Mouse (Mus musculus) CH12.LX (cell line): Measurements from ENCODE around the gene Nab2. TPM values are rescaled to one million over a fixed set of nuclear protein-coding genes. Genes with fewer than 3 reads are reported as not detected.

ENCODE experiments used
- DNase-seq: peaks from one replicate; pipeline ENCODE4 v3.0.0-alpha.2; 2013; ENCODE audit errors: extremely low read depth
- H3K27ac ChIP-seq: 2 replicates; pipeline ENCODE4 v1.5.1; 2012; ENCODE audit warnings: low read depth, mild to moderate bottlenecking, control low read depth, moderate library complexity; ENCODE audit not compliant: insufficient read depth
- H3K27me3 ChIP-seq: replicated peaks from 2 replicates; pipeline ENCODE3; 2012; ENCODE audit warnings: inconsistent platforms
- H3K36me3 ChIP-seq, 2 experiments: replicated peaks in 1 of 2; 2 replicates each; pipeline versions ENCODE3 to v1.6.1; 2012; ENCODE audit warnings: inconsistent platforms in 1 of 2, low read length in 1 of 2, mild to moderate bottlenecking in 1 of 2, mixed read lengths in 1 of 2, moderate library complexity in 1 of 2; ENCODE audit not compliant: control insufficient read depth in 1 of 2, insufficient read depth in 1 of 2
- H3K4me1 ChIP-seq, 2 experiments: 2 replicates each; pipeline ENCODE4 v1.6.1; 2012; ENCODE audit warnings: inconsistent platforms in 1 of 2, moderate library complexity in 1 of 2; ENCODE audit not compliant: insufficient read depth in 2 of 2, control insufficient read depth in 1 of 2
- H3K4me2 ChIP-seq: 2 replicates; pipeline ENCODE4 v1.6.1; 2012; ENCODE audit warnings: low read depth, mild to moderate bottlenecking, control low read depth; ENCODE audit not compliant: poor library complexity, insufficient read depth, severe bottlenecking
- H3K4me3 ChIP-seq, 3 experiments: fragments of 150-350 bp in 1 of 3; sonication (generic) in 1 of 3; replicated peaks in 1 of 3; 2 replicates each; pipeline versions ENCODE3 to v1.5.1; 2011 to 2012; ENCODE audit warnings: low read depth in 2 of 3, low read length in 2 of 3, mild to moderate bottlenecking in 2 of 3, moderate library complexity in 2 of 3, control low read depth in 1 of 3, improper control_type of control experiment in 1 of 3, inconsistent platforms in 1 of 3, mixed read lengths in 1 of 3; ENCODE audit not compliant: poor library complexity in 1 of 3
- H3K79me2 ChIP-seq: replicated peaks from 2 replicates; pipeline ENCODE4 v1.6.1; 2012; ENCODE audit warnings: mild to moderate bottlenecking, moderate library complexity; ENCODE audit not compliant: control insufficient read depth, poor library complexity, insufficient read depth, severe bottlenecking; ENCODE audit errors: extremely low read depth
- H3K9ac ChIP-seq: 2 replicates; pipeline ENCODE4 v1.6.1; 2012; ENCODE audit warnings: low read depth, mild to moderate bottlenecking, control low read depth, moderate library complexity; ENCODE audit not compliant: insufficient read depth
- H3K9me3 ChIP-seq: replicated peaks from 2 replicates; pipeline ENCODE3; 2012; ENCODE audit warnings: low read length, inconsistent platforms, mixed read lengths
- BHLHE40 ChIP-seq: IDR thresholded peaks from 2 replicates; pipeline ENCODE4 v1.6.1; 2011; ENCODE audit warnings: mild to moderate bottlenecking, low read depth, low read length, improper control_type of control experiment
- CHD1 ChIP-seq: IDR thresholded peaks from 2 replicates; pipeline ENCODE4 v1.6.1; 2012; ENCODE audit warnings: low read depth, low read length, improper control_type of control experiment, inconsistent platforms
- CHD2 ChIP-seq: IDR thresholded peaks from 2 replicates; pipeline ENCODE4 v1.6.1; 2011; ENCODE audit warnings: low read length, improper control_type of control experiment
- CTCF ChIP-seq, 2 experiments: IDR thresholded peaks in 1 of 2; conservative IDR thresholded peaks in 1 of 2; 2 replicates each; pipeline ENCODE4 v1.5.1; 2011 to 2012; ENCODE audit warnings: low read depth in 2 of 2, low read length in 2 of 2, improper control_type of control experiment in 1 of 2, inconsistent platforms in 1 of 2, mild to moderate bottlenecking in 1 of 2, moderate library complexity in 1 of 2
- E2F4 ChIP-seq: IDR thresholded peaks from 2 replicates; pipeline ENCODE4 v1.6.1; 2011; ENCODE audit warnings: low read depth, low read length, improper control_type of control experiment; ENCODE audit not compliant: insufficient replicate concordance
- ELF1 ChIP-seq: IDR thresholded peaks from 2 replicates; pipeline ENCODE4 v1.6.1; 2014; ENCODE audit warnings: low read depth, mild to moderate bottlenecking, inconsistent platforms, low read length, improper control_type of control experiment
- EP300 ChIP-seq: IDR thresholded peaks from 2 replicates; pipeline ENCODE4 v1.6.1; 2011; ENCODE audit warnings: low read length, improper control_type of control experiment
- ETS1 ChIP-seq: conservative IDR thresholded peaks from 2 replicates; pipeline ENCODE4 v1.6.1; 2012; ENCODE audit warnings: low read depth, mild to moderate bottlenecking, inconsistent platforms, low read length, improper control_type of control experiment, moderate library complexity
- GABPA ChIP-seq: IDR thresholded peaks from 2 replicates; pipeline ENCODE4 v1.6.1; 2012; ENCODE audit warnings: low read depth, low read length, improper control_type of control experiment, inconsistent platforms; ENCODE audit not compliant: insufficient replicate concordance
- HCFC1 ChIP-seq: IDR thresholded peaks from 2 replicates; pipeline ENCODE4 v1.6.1; 2012; ENCODE audit warnings: low read depth, mild to moderate bottlenecking, inconsistent platforms, low read length, improper control_type of control experiment
- IRF4 ChIP-seq: IDR thresholded peaks from 2 replicates; pipeline ENCODE4 v1.6.1; 2014; ENCODE audit warnings: low read depth, mild to moderate bottlenecking, inconsistent platforms, low read length, improper control_type of control experiment
- JUN ChIP-seq: IDR thresholded peaks from 2 replicates; pipeline ENCODE4 v1.6.1; 2011; ENCODE audit warnings: low read depth, mild to moderate bottlenecking, low read length, improper control_type of control experiment, moderate library complexity; ENCODE audit not compliant: insufficient read depth
- JUND ChIP-seq: conservative IDR thresholded peaks from 2 replicates; pipeline ENCODE4 v1.6.1; 2011; ENCODE audit warnings: low read depth, low read length, improper control_type of control experiment
- KAT2A ChIP-seq: IDR thresholded peaks from 2 replicates; pipeline ENCODE4 v1.6.1; 2012; ENCODE audit warnings: low read length, improper control_type of control experiment, inconsistent platforms; ENCODE audit not compliant: insufficient replicate concordance
- MAFK ChIP-seq: IDR thresholded peaks from 2 replicates; pipeline ENCODE4 v1.6.1; 2011; ENCODE audit warnings: low read length, improper control_type of control experiment; ENCODE audit not compliant: insufficient replicate concordance
- MAX ChIP-seq: IDR thresholded peaks from 2 replicates; pipeline ENCODE4 v1.6.1; 2011; ENCODE audit warnings: low read length, improper control_type of control experiment
- MAZ ChIP-seq: IDR thresholded peaks from 2 replicates; pipeline ENCODE4 v1.6.1; 2012; ENCODE audit warnings: low read depth, mild to moderate bottlenecking, inconsistent platforms, low read length, improper control_type of control experiment, moderate library complexity
- MEF2A ChIP-seq: IDR thresholded peaks from 2 replicates; pipeline ENCODE4 v1.6.1; 2014; ENCODE audit warnings: low read depth, mild to moderate bottlenecking, inconsistent platforms, low read length, improper control_type of control experiment, borderline replicate concordance
- MXI1 ChIP-seq: IDR thresholded peaks from 2 replicates; pipeline ENCODE4 v1.6.1; 2011; ENCODE audit warnings: mild to moderate bottlenecking, low read depth, low read length, improper control_type of control experiment
- MYC ChIP-seq: IDR thresholded peaks from 2 replicates; pipeline ENCODE4 v1.6.1; 2011; ENCODE audit warnings: low read depth, mild to moderate bottlenecking, improper control_type of control experiment, low read length
- NELFE ChIP-seq: IDR thresholded peaks from 2 replicates; pipeline ENCODE4 v1.6.1; 2011; ENCODE audit warnings: low read depth, low read length, improper control_type of control experiment
- NRF1 ChIP-seq: IDR thresholded peaks from 2 replicates; pipeline ENCODE4 v1.6.1; 2014; ENCODE audit warnings: low read depth, mild to moderate bottlenecking, inconsistent platforms, low read length, improper control_type of control experiment, moderate library complexity
- PAX5 ChIP-seq: IDR thresholded peaks from 2 replicates; pipeline ENCODE4 v1.6.1; 2012; ENCODE audit warnings: low read length, inconsistent platforms, mixed read lengths
- POLR2A ChIP-seq: IDR thresholded peaks from 2 replicates; pipeline ENCODE4 v1.6.1; 2011; ENCODE audit warnings: low read depth, mild to moderate bottlenecking, improper control_type of control experiment, low read length
- POLR2AphosphoS2 ChIP-seq: IDR thresholded peaks from 2 replicates; pipeline ENCODE4 v1.6.1; 2011; ENCODE audit warnings: low read depth, low read length, improper control_type of control experiment
- RAD21 ChIP-seq: IDR thresholded peaks from 2 replicates; pipeline ENCODE4 v1.6.1; 2011; ENCODE audit warnings: low read depth, mild to moderate bottlenecking, low read length, improper control_type of control experiment, moderate library complexity
- RCOR1 ChIP-seq: conservative IDR thresholded peaks from 2 replicates; pipeline ENCODE4 v1.6.1; 2012; ENCODE audit warnings: low read depth, mild to moderate bottlenecking, inconsistent platforms, low read length, improper control_type of control experiment
- SIN3A ChIP-seq: IDR thresholded peaks from 2 replicates; pipeline ENCODE4 v1.6.1; 2012; ENCODE audit warnings: low read length, improper control_type of control experiment, inconsistent platforms
- SMC3 ChIP-seq: IDR thresholded peaks from 2 replicates; pipeline ENCODE4 v1.6.1; 2011; ENCODE audit warnings: low read depth, low read length, improper control_type of control experiment
- TBP ChIP-seq: conservative IDR thresholded peaks from 2 replicates; pipeline ENCODE4 v1.6.1; 2011; ENCODE audit warnings: low read depth, low read length, improper control_type of control experiment
- TCF12 ChIP-seq: IDR thresholded peaks from 2 replicates; pipeline ENCODE4 v1.6.1; 2014; ENCODE audit warnings: low read depth, mild to moderate bottlenecking, inconsistent platforms, low read length, improper control_type of control experiment
- UBTF ChIP-seq: IDR thresholded peaks from 2 replicates; pipeline ENCODE4 v1.6.1; 2012; ENCODE audit warnings: low read depth, mild to moderate bottlenecking, inconsistent platforms, low read length, improper control_type of control experiment, moderate library complexity
- USF1 ChIP-seq: IDR thresholded peaks from 2 replicates; pipeline ENCODE4 v1.6.1; 2014; ENCODE audit warnings: low read depth, mild to moderate bottlenecking, inconsistent platforms, low read length, improper control_type of control experiment
- USF2 ChIP-seq: conservative IDR thresholded peaks from 2 replicates; pipeline ENCODE4 v1.6.1; 2011; ENCODE audit warnings: low read depth, low read length, improper control_type of control experiment
- ZC3H11A ChIP-seq: IDR thresholded peaks from 2 replicates; pipeline ENCODE4 v1.6.1; 2012; ENCODE audit warnings: low read depth, mild to moderate bottlenecking, inconsistent platforms, low read length, improper control_type of control experiment
- ZKSCAN1 ChIP-seq: IDR thresholded peaks from 2 replicates; pipeline ENCODE4 v1.6.1; 2012; ENCODE audit warnings: low read depth, inconsistent platforms, low read length, improper control_type of control experiment, borderline replicate concordance
- ZMIZ1 ChIP-seq: IDR thresholded peaks from 2 replicates; pipeline ENCODE4 v1.6.1; 2012; ENCODE audit warnings: low read depth, mild to moderate bottlenecking, inconsistent platforms, low read length, improper control_type of control experiment
- ZNF384 ChIP-seq: IDR thresholded peaks from 2 replicates; pipeline ENCODE4 v1.6.1; 2012; ENCODE audit warnings: low read depth, low read length, improper control_type of control experiment, inconsistent platforms
- dilution Hi-C: fragments of 300-500 bp; cut with MboI; formaldehyde crosslinking; loops from 2 replicates; pipeline ENCODE4 v1.14.3; 2020; ENCODE audit warnings: low sequenced_read_pairs; ENCODE audit not compliant: extremely low pct_unique_long_range_greater_than_20kb, extremely low pct_ligation_motif_present
- in situ Hi-C: fragments of 300-500 bp; cut with MboI; formaldehyde crosslinking; loops from 3 replicates; pipeline ENCODE4 v1.14.3; 2019; ENCODE audit warnings: low sequenced_read_pairs, low pct_ligation_motif_present, low pct_unique_long_range_greater_than_20kb, mixed read lengths
- polyA plus RNA-seq: library from polyadenylated mRNA; unstranded; fragments of >175 nt; gene quantifications from 2 replicates; pipeline ENCODE4 v1.2.1, GENCODE M21; 2012; ENCODE audit warnings: low read depth; ENCODE audit not compliant: insufficient read length
- total RNA-seq, 2 experiments: library from RNA; depleted of rRNA; stranded (reverse); fragments of 300-350 nt in 1 of 2; fragments of >200 nt in 1 of 2; gene quantifications; 2 replicates each; pipeline ENCODE4 v1.2.3; 2012 to 2014

Nab2 gene
- total and polyA plus RNA-seq, 3 experiments = 8.1 to 10.0 (median 9.2) TPM

- peaks cover 26% of the 10 kb centered on the region for H3K27me3 ChIP-seq
- peak overlapping the region; percentile 93 for H3K9ac ChIP-seq
- H3K4me3 ChIP-seq = peak overlapping the region; percentile 56 to 72 (median 59)
- H3K4me2 ChIP-seq = peak overlapping the region; percentile 77
- DNase-seq = peak; percentile 69
- TF ChIP-seq CHD1 (no peak), ZKSCAN1 (no peak), ZC3H11A (no peak), POLR2A (peak; percentile 48), GABPA (no peak), JUND (no peak), USF1 (no peak), RCOR1 (no peak), MYC (peak; percentile 7), UBTF (no peak), MAFK (no peak), JUN (no peak), TCF12 (no peak), POLR2AphosphoS2 (no peak), TBP (no peak), MAX (no peak; the same call in 1 of the 2 replicates), ZNF384 (no peak), NELFE (no peak), EP300 (no peak), ZMIZ1 (0 out of 2 replicates have a peak, but pooled peaks have one; percentile 32), SMC3 (no peak), ETS1 (no peak), USF2 (no peak), MEF2A (no peak), MXI1 (peak; percentile 3; the same call in 1 of the 2 replicates), CHD2 (no peak), SIN3A (peak; percentile 60), IRF4 (no peak), ELF1 (no peak), E2F4 (no peak), MAZ (no peak; the same call in 1 of the 2 replicates), RAD21 (no peak), HCFC1 (no peak), NRF1 (no peak), KAT2A (no peak), PAX5 (no peak), CTCF (conservative IDR thresholded peaks at IDR 0.05 in 1 of 2, IDR thresholded peaks at IDR 0.05 in 1 of 2; ENCODE audit: low read depth in 2 of 2, low read length in 2 of 2) (no peak), BHLHE40 (0 out of 2 replicates have a peak, but pooled peaks have one; percentile 12)
- H3K4me1 ChIP-seq = peaks cover 10 to 57% of the 10 kb centered on the region in 2 experiments
- H3K9me3 ChIP-seq = no peaks in the 10 kb centered on the region
- in situ Hi-C loops (no loop called here), dilution Hi-C loops (no loop called here)
- peak overlapping the region; percentile 87 for H3K27ac ChIP-seq
- no peaks in the 10 kb centered on the region for H3K79me2 ChIP-seq
- peaks cover 0 to 14% of the 10 kb centered on the region in 2 experiments for H3K36me3 ChIP-seq
Observed at GRCm38 (mm10) chr10:127667269-127668092, 887 bp downstream of the Nab2 start.
